In the genomic region with DNA sequence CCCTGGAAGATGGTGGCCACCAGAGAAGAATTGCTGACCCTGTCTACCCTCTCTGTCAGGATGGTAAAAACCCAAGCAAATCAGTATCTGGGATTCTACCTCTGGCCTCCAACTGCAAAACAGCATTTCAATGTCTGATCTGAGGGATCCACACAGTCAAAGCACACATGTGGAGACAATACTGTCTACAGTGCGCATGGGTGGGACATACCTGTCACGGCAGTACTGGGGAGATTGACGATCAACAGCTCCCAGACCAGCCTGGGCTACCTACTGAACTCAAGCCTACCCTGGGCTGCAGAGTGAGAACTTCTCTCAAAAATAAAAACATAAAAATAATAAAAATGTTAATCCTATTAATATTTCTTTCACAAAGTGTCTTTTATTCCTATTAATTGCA, we compare ENCODE assay signal across 16 mouse cellular contexts.
DNase-seq lines count a peak whose midpoint lies in the region; ATAC-seq lines count a peak whose summit lies in the region.
"Had no signal": no experiment of that assay in that cellular context is flagged by ENCODE, and none has a peak within 500 bp of the region (broad histone marks: within the 10 kb centered on the region; RNA-seq: fewer than 3 reads in every experiment).

No protein-coding gene starts in this region.

- no peak overlapping the region for H3K4me3 ChIP-seq in heart, embryonic 12.5 days
- H3K4me3 ChIP-seq in kidney, embryonic 15.5 days (replicated peaks): no peak overlapping the region
- no peak overlapping the region; the same call in 1 of the 2 replicates for H3K4me3 ChIP-seq in limb, embryonic 13.5 days
- no peak overlapping the region for H3K4me3 ChIP-seq in neural tube, embryonic 15.5 days (replicated peaks)
- H3K4me3 ChIP-seq: embryonic facial prominence, embryonic 12.5 days; forebrain, embryonic 15.5 days had no signal

- peaks cover 2% of the 10 kb centered on the region; the same call in 1 of the 2 replicates for H3K27me3 ChIP-seq in heart, embryonic 12.5 days (replicated peaks)
- H3K27me3 ChIP-seq in kidney, embryonic 15.5 days: peaks cover 40% of the 10 kb centered on the region
- peaks cover 18% of the 10 kb centered on the region for H3K27me3 ChIP-seq in limb, embryonic 13.5 days
- no peaks in the 10 kb centered on the region for H3K27me3 ChIP-seq in neural tube, embryonic 15.5 days (replicated peaks)
- H3K27me3 ChIP-seq: forebrain, embryonic 15.5 days had no signal

- intact Hi-C loops in heart, postnatal 14 days (cut with DNase I): no loop called here

- 0 out of 2 replicates have a peak, but pooled peaks have one; percentile 22 for ATAC-seq in heart, embryonic 12.5 days (ENCODE audit: insufficient number of reproducible peaks, low FRiP score)
- ATAC-seq in kidney, embryonic 15.5 days (replicated peaks; ENCODE audit: low FRiP score): 0 out of 2 replicates have a peak, but pooled peaks have one; percentile 42
- ATAC-seq in limb, embryonic 13.5 days (ENCODE audit: low FRiP score, low read depth): no peak
- ATAC-seq in neural tube, embryonic 15.5 days (ENCODE audit: low FRiP score): no peak
- ATAC-seq: forebrain, embryonic 15.5 days had no signal

- no peaks in the 10 kb centered on the region for H3K36me3 ChIP-seq in heart, embryonic 12.5 days
- H3K36me3 ChIP-seq in kidney, embryonic 15.5 days: no peaks in the 10 kb centered on the region
- H3K36me3 ChIP-seq in limb, embryonic 13.5 days: no peaks in the 10 kb centered on the region
- H3K36me3 ChIP-seq in neural tube, embryonic 15.5 days: no peaks in the 10 kb centered on the region
- H3K36me3 ChIP-seq: embryonic facial prominence, embryonic 12.5 days; forebrain, embryonic 15.5 days; heart, embryonic 13.5 days had no signal

- no peak for DNase-seq in heart, postnatal 14 days
- DNase-seq in kidney, postnatal 36 days: no peak
- no peak for DNase-seq in retina, embryonic 14.5 days (ENCODE audit: low spot score)
- DNase-seq: cerebellum, adult 11 months; cerebellum, adult 8-10 months; cerebellum, postnatal 14 days; gastrocnemius, postnatal 36 days; heart, adult 11 months had no signal

- H3K4me1 ChIP-seq in heart, embryonic 12.5 days (replicated peaks): peaks cover 11% of the 10 kb centered on the region
- peaks cover 11% of the 10 kb centered on the region; the same call in 1 of the 2 replicates for H3K4me1 ChIP-seq in kidney, embryonic 15.5 days
- peaks cover 28% of the 10 kb centered on the region for H3K4me1 ChIP-seq in limb, embryonic 13.5 days
- peaks cover 13% of the 10 kb centered on the region for H3K4me1 ChIP-seq in neural tube, embryonic 15.5 days

- H3K9me3 ChIP-seq in heart, embryonic 12.5 days (replicated peaks): no peaks in the 10 kb centered on the region
- H3K9me3 ChIP-seq in kidney, embryonic 15.5 days (replicated peaks): no peaks in the 10 kb centered on the region
- H3K9me3 ChIP-seq in limb, embryonic 13.5 days: no peaks in the 10 kb centered on the region
- no peaks in the 10 kb centered on the region for H3K9me3 ChIP-seq in neural tube, embryonic 15.5 days (replicated peaks)
- H3K9me3 ChIP-seq: embryonic facial prominence, embryonic 12.5 days; forebrain, embryonic 15.5 days; heart, embryonic 13.5 days had no signal

- H3K4me2 ChIP-seq in heart, embryonic 12.5 days: no peak overlapping the region
- no peak overlapping the region for H3K4me2 ChIP-seq in kidney, embryonic 15.5 days
- peak overlapping the region; percentile 56; the same call in 1 of the 2 replicates for H3K4me2 ChIP-seq in limb, embryonic 13.5 days (replicated peaks)
- peak overlapping the region; percentile 55; the same call in 1 of the 2 replicates for H3K4me2 ChIP-seq in neural tube, embryonic 15.5 days
- H3K4me2 ChIP-seq: embryonic facial prominence, embryonic 12.5 days; forebrain, embryonic 15.5 days had no signal

- no peak overlapping the region for H3K27ac ChIP-seq in heart, embryonic 12.5 days (ENCODE audit: poor library complexity, severe bottlenecking)
- no peak overlapping the region for H3K27ac ChIP-seq in kidney, embryonic 15.5 days
- no peak overlapping the region for H3K27ac ChIP-seq in limb, embryonic 13.5 days
- no peak overlapping the region for H3K27ac ChIP-seq in neural tube, embryonic 15.5 days (replicated peaks)
- H3K27ac ChIP-seq: embryonic facial prominence, embryonic 12.5 days; forebrain, embryonic 15.5 days; heart, embryonic 13.5 days; hindbrain, embryonic 14.5 days had no signal

- no peak overlapping the region for H3K9ac ChIP-seq in heart, embryonic 12.5 days
- no peak overlapping the region for H3K9ac ChIP-seq in kidney, embryonic 15.5 days
- H3K9ac ChIP-seq in limb, embryonic 13.5 days: no peak overlapping the region
- H3K9ac ChIP-seq in neural tube, embryonic 15.5 days (replicated peaks): no peak overlapping the region
- H3K9ac ChIP-seq: embryonic facial prominence, embryonic 12.5 days; forebrain, embryonic 15.5 days; hindbrain, embryonic 14.5 days had no signal

- WGBS in heart, embryonic 12.5 days: 86% methylated on average over 3 of the region's 3 CpGs
- 95% methylated on average over 3 of the region's 3 CpGs for WGBS in kidney, embryonic 15.5 days
- 71% methylated on average over 3 of the region's 3 CpGs for WGBS in limb, embryonic 13.5 days
- 85% methylated on average over 3 of the region's 3 CpGs for WGBS in neural tube, embryonic 15.5 days

Comparison
In these comparisons a context has a peak if more than half of its experiments do, and no peak if none do; other contexts are left out.
1. ATAC-seq: peak in heart, embryonic 12.5 days (single experiment) and kidney, embryonic 15.5 days (single experiment); none in limb, embryonic 13.5 days (single experiment) and neural tube, embryonic 15.5 days (single experiment).
2. H3K4me2 ChIP-seq: peak in limb, embryonic 13.5 days (single experiment) and neural tube, embryonic 15.5 days (single experiment); none in heart, embryonic 12.5 days (single experiment) and kidney, embryonic 15.5 days (single experiment).